Mouse (Mus musculus): ENCODE data around the gene Lifr.

DNA sequence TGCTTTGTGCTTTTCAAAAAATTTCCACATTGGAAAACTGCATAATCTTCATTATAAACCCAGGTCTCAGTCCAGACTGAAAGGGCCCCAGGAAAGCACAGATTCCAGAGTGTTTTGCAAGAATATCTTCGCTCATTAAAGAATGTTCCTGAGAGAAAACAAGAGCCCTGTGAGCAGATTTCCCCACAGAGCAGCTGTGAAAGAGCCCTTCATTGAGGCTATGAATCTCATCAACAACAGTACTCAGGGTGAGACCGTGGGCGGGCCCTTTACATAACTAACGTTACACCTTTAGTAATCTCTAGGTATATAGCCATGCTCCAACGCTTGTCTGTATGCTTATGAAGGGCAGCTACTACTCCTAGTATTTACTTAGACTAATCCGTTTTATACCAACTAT lies 27.5 kb downstream of the Lifr start:
- TF ChIP-seq CTCF (IDR thresholded peaks at IDR 0.05; ENCODE audit: low read depth) (no peak), EP300 (IDR thresholded peaks at IDR 0.05; ENCODE audit: low read depth) (no peak)
